Mouse (Mus musculus) bone marrow macrophage, adult 2 months (primary cell): ENCODE results near the gene Scn4a.

Experiments
- CTCF ChIP-seq: IDR thresholded peaks from 2 replicates; pipeline ENCODE4 v1.5.1; 2012; ENCODE audit warnings: low read depth, mild to moderate bottlenecking, low read length, moderate library complexity
- POLR2A ChIP-seq: IDR thresholded peaks from 2 replicates; pipeline ENCODE4 v1.6.1; 2012; ENCODE audit warnings: mild to moderate bottlenecking, low read depth, low read length, borderline replicate concordance

DNA sequence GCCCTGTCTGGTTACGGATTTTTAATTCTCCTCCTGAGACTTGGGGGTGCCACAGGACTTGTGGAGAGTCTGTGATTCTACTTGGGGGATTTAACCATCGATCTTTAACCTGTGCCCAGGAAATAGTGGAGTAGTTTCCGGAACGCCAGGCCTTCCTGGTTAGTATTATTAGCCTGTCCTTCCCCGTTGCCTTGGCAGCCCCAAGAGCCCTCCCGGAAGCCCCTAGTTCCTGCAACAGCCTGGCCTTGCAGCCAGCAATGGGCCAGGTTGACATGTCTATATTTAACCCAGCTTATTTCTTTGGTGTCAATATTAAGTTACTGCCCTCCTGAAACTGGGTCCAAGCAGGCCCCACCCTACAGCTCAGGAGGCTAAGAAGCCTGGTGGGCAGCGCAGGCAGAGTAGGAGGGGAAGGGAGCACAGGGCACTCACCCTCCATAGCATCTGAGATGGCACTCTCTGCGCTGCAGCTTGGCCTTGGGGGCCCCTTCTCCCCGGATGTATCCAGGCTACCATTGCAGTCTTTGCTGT lies 12.0 kb downstream of the Scn4a start:
- TF ChIP-seq CTCF, result no peak
- no peak for TF ChIP-seq POLR2A
